Mouse (Mus musculus) liver, embryonic 11.5 days (tissue): ENCODE data around the gene Brpf1. TPM values are rescaled to one million over a fixed set of nuclear protein-coding genes. Genes with fewer than 3 reads are reported as not detected.

Experiments used
- ATAC-seq: fragments of 200-750 bp; cut with Nextera tagmentation; replicated peaks from 2 replicates; pipeline ENCODE4 v1.8.0; 2017; ENCODE audit warnings: moderate number of reproducible peaks, mild to moderate bottlenecking, moderate TSS enrichment, moderate library complexity; ENCODE audit not compliant: low FRiP score
- DNase-seq: peaks from one replicate; pipeline ENCODE4 v3.0.0-alpha.2; 2017; ENCODE audit warnings: low spot score
- H3K27ac ChIP-seq: fragments of 300-500 bp; sonication (generic); 2 replicates; pipeline ENCODE4 v1.5.1; 2014; ENCODE audit warnings: mild to moderate bottlenecking, low read depth, low read length, control low read depth
- H3K27me3 ChIP-seq: fragments of 300-500 bp; sonication (generic); replicated peaks from 2 replicates; pipeline ENCODE4 v1.6.1; 2014; ENCODE audit warnings: low read length, mixed read lengths; ENCODE audit not compliant: control insufficient read depth, insufficient read depth
- H3K36me3 ChIP-seq: fragments of 300-500 bp; sonication (generic); 2 replicates; pipeline ENCODE4 v1.6.1; 2014; ENCODE audit warnings: mild to moderate bottlenecking, low read length, moderate library complexity, mixed read lengths; ENCODE audit not compliant: control insufficient read depth, insufficient read depth
- H3K4me1 ChIP-seq: fragments of 300-500 bp; sonication (generic); replicated peaks from 2 replicates; pipeline ENCODE4 v1.6.1; 2014; ENCODE audit warnings: low read length, mixed read lengths; ENCODE audit not compliant: control insufficient read depth, insufficient read depth
- H3K4me2 ChIP-seq: fragments of 300-500 bp; sonication (generic); 2 replicates; pipeline ENCODE4 v1.6.1; 2014; ENCODE audit warnings: mild to moderate bottlenecking, control low read depth, moderate library complexity
- H3K4me3 ChIP-seq: fragments of 300-500 bp; sonication (generic); 2 replicates; pipeline ENCODE4 v1.5.1; 2014; ENCODE audit warnings: low read depth, low read length, control low read depth
- H3K9ac ChIP-seq: fragments of 300-500 bp; sonication (generic); 2 replicates; pipeline ENCODE4 v1.6.1; 2014; ENCODE audit warnings: low read depth, low read length, control low read depth
- H3K9me3 ChIP-seq: fragments of 300-500 bp; sonication (generic); 2 replicates; pipeline ENCODE4 v1.6.1; 2016; ENCODE audit warnings: low read length, inconsistent platforms, mixed read lengths; ENCODE audit not compliant: control insufficient read depth
- WGBS: fragments of 180-500 bp; shearing (Covaris S2); extraction: QIAGEN DNeasy Blood & Tissue Kit; methylation state at CpG from one replicate; pipeline ENCODE4 v1.1.7; 2014; 5-methylcytosine and 5-hydroxymethylcytosine counted together
- polyA plus RNA-seq: library from polyadenylated mRNA; unstranded; fragments of >200 nt; fragmentation: Nextera tagmentation; extraction: Ambion mirVana; gene quantifications from 2 replicates; pipeline ENCODE4 v1.2.1, GENCODE M21; 2014

The Brpf1 gene
- polyA plus RNA-seq, 1 experiment from 2014 or later = 22.0 TPM

- 62% methylated on average over 5 of the region's 5 CpGs for WGBS
- no peaks in the 10 kb centered on the region for H3K4me1 ChIP-seq
- H3K36me3 ChIP-seq = no peaks in the 10 kb centered on the region
- H3K27me3 ChIP-seq = no peaks in the 10 kb centered on the region
- H3K4me3 ChIP-seq = no peak overlapping the region
- H3K9me3 ChIP-seq = no peaks in the 10 kb centered on the region
- H3K9ac ChIP-seq = no peak overlapping the region
- no peak overlapping the region for H3K27ac ChIP-seq
- DNase-seq (no peak), ATAC-seq (no peak)
- H3K4me2 ChIP-seq = no peak overlapping the region
These were observed 14.0 kb upstream of the Brpf1 start for GRCm38 (mm10) chr6:113292938-113293337.

GRCm38 (mm10) chr6:113296046-113296445 lies 10.9 kb upstream of the Brpf1 start:
- H3K9me3 ChIP-seq = no peaks in the 10 kb centered on the region
- H3K27me3 ChIP-seq = no peaks in the 10 kb centered on the region
- no peak overlapping the region for H3K4me2 ChIP-seq
- WGBS = 73% methylated on average over 2 of the region's 2 CpGs
- no peak overlapping the region for H3K9ac ChIP-seq
- H3K4me3 ChIP-seq = no peak overlapping the region
- H3K27ac ChIP-seq = no peak overlapping the region
- H3K36me3 ChIP-seq = no peaks in the 10 kb centered on the region
- H3K4me1 ChIP-seq = no peaks in the 10 kb centered on the region
- DNase-seq (no peak), ATAC-seq (no peak)

- no peak overlapping the region for H3K27ac ChIP-seq
- WGBS = 54% methylated on average over 4 of the region's 4 CpGs
- H3K4me1 ChIP-seq = no peaks in the 10 kb centered on the region
- H3K27me3 ChIP-seq = no peaks in the 10 kb centered on the region
- no peak overlapping the region for H3K4me2 ChIP-seq
- no peak overlapping the region for H3K9ac ChIP-seq
- H3K4me3 ChIP-seq = no peak overlapping the region
- no peak for ATAC-seq
- H3K36me3 ChIP-seq = no peaks in the 10 kb centered on the region
- H3K9me3 ChIP-seq = no peaks in the 10 kb centered on the region
- DNase-seq = no peak
These were observed 10.3 kb upstream of the Brpf1 start for GRCm38 (mm10) chr6:113296639-113297038.

- Histone ChIP-seq H3K36me3 (no peaks in the 10 kb centered on the region), H3K9me3 (no peaks in the 10 kb centered on the region), H3K9ac (no peak overlapping the region), H3K4me1 (peaks cover 3% of the 10 kb centered on the region; the same call in 1 of the 2 replicates), H3K4me3 (no peak overlapping the region), H3K27ac (no peak overlapping the region), H3K4me2 (no peak overlapping the region), H3K27me3 (no peaks in the 10 kb centered on the region)
- DNase-seq (no peak), ATAC-seq (no peak)
- WGBS = 80% methylated on average over 5 of the region's 5 CpGs
These were observed 5.6 kb upstream of the Brpf1 start for GRCm38 (mm10) chr6:113301350-113301749.

GRCm38 (mm10) chr6:113302258-113302657 lies 4.7 kb upstream of the Brpf1 start:
- Histone ChIP-seq H3K27me3 (no peaks in the 10 kb centered on the region), H3K9me3 (no peaks in the 10 kb centered on the region), H3K36me3 (no peaks in the 10 kb centered on the region), H3K9ac (no peak overlapping the region), H3K27ac (no peak overlapping the region), H3K4me1 (peaks cover 3% of the 10 kb centered on the region; the same call in 1 of the 2 replicates), H3K4me3 (no peak overlapping the region), H3K4me2 (no peak overlapping the region)
- DNase-seq (no peak), ATAC-seq (no peak)
- 26% methylated on average over 3 of the region's 3 CpGs for WGBS

- under 1% methylated on average over 50 of the region's 50 CpGs for WGBS
- Histone ChIP-seq H3K9me3 (no peaks in the 10 kb centered on the region), H3K9ac (peak overlapping the region; percentile 97), H3K27me3 (no peaks in the 10 kb centered on the region), H3K27ac (peak overlapping the region; percentile 95), H3K36me3 (peaks cover 4% of the 10 kb centered on the region; the same call in 1 of the 2 replicates), H3K4me2 (peak overlapping the region; percentile 98), H3K4me3 (peak overlapping the region; percentile 89), H3K4me1 (peaks cover 12% of the 10 kb centered on the region)
- peak; percentile 100 for DNase-seq
- peak; percentile 96 for ATAC-seq
These were observed 483 bp upstream of the Brpf1 start for GRCm38 (mm10) chr6:113306322-113306985.

- H3K9ac ChIP-seq = peak overlapping the region; percentile 97
- WGBS = under 1% methylated on average over 33 of the region's 34 CpGs
These were observed 664 bp downstream of the Brpf1 start for GRCm38 (mm10) chr6:113307481-113308121.

GRCm38 (mm10) chr6:113308141-113308540 lies 1.2 kb downstream of the Brpf1 start:
- peaks cover 12% of the 10 kb centered on the region for H3K4me1 ChIP-seq
- peaks cover 14% of the 10 kb centered on the region for H3K36me3 ChIP-seq
- no peaks in the 10 kb centered on the region for H3K27me3 ChIP-seq
- no peaks in the 10 kb centered on the region for H3K9me3 ChIP-seq
- H3K9ac ChIP-seq = peak overlapping the region; percentile 97
- H3K27ac ChIP-seq = peak overlapping the region; percentile 95
- peak overlapping the region; percentile 89 for H3K4me3 ChIP-seq
- 22% methylated on average over 5 of the region's 5 CpGs for WGBS
- ATAC-seq (no peak), DNase-seq (no peak)
- peak overlapping the region; percentile 98 for H3K4me2 ChIP-seq

More at GRCm38 (mm10) chr6:113307481-113308121, 664 bp downstream of the Brpf1 start:
- H3K4me1 ChIP-seq = peaks cover 12% of the 10 kb centered on the region
- H3K9me3 ChIP-seq = no peaks in the 10 kb centered on the region
- DNase-seq (no peak), ATAC-seq (no peak)
- H3K36me3 ChIP-seq = peaks cover 10% of the 10 kb centered on the region
- H3K27me3 ChIP-seq = no peaks in the 10 kb centered on the region
- H3K4me3 ChIP-seq = peak overlapping the region; percentile 89
- peak overlapping the region; percentile 95 for H3K27ac ChIP-seq
- H3K4me2 ChIP-seq = peak overlapping the region; percentile 98

- Histone ChIP-seq H3K27ac (no peak overlapping the region), H3K36me3 (peaks cover 72% of the 10 kb centered on the region), H3K4me2 (no peak overlapping the region), H3K9ac (no peak overlapping the region), H3K27me3 (no peaks in the 10 kb centered on the region), H3K4me1 (no peaks in the 10 kb centered on the region), H3K9me3 (no peaks in the 10 kb centered on the region), H3K4me3 (no peak overlapping the region)
- DNase-seq (no peak), ATAC-seq (no peak)
- WGBS = 96% methylated on average over 3 of the region's 3 CpGs
These were observed 9.0 kb downstream of the Brpf1 start for GRCm38 (mm10) chr6:113315972-113316371.
